Mouse (Mus musculus): ENCODE measurements around the gene Epx.

DNA sequence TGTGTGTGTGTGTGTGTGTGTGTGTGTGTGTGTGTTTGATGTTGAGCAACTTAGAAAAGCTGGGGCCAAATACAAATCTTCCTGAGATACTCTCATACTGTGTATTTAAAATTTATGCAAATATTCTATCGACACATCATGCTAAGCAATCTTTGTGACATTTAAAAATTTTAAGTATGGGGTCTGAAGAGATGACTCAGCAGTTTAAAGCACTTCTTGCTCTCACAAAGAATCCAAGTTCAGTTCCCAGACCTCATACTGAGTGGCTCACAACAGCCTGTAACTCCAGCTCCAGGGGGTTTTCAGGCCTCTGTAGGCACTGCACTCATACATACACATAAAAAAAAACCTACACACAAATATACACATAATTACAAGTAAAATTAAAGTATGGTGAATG, 40.7 kb upstream of the Epx start:
- TF ChIP-seq CTCF (conservative IDR thresholded peaks at IDR 0.05; ENCODE audit: low read length) (no peak), POU5F1 (IDR thresholded peaks at IDR 0.05; ENCODE audit: borderline replicate concordance, low read length) (no peak)

All from E14TG2a.4 (cell line).